Mouse (Mus musculus): ENCODE results near the gene Prss45. TPM values are rescaled to one million over a fixed set of nuclear protein-coding genes. Genes with fewer than 3 reads are reported as not detected.
A peak's percentile ranks its signal among the peaks of the same experiment; 100 is the strongest.

The Prss45 gene
- polyA plus RNA-seq, 1 experiment from 2014 or later = not detected

DNA sequence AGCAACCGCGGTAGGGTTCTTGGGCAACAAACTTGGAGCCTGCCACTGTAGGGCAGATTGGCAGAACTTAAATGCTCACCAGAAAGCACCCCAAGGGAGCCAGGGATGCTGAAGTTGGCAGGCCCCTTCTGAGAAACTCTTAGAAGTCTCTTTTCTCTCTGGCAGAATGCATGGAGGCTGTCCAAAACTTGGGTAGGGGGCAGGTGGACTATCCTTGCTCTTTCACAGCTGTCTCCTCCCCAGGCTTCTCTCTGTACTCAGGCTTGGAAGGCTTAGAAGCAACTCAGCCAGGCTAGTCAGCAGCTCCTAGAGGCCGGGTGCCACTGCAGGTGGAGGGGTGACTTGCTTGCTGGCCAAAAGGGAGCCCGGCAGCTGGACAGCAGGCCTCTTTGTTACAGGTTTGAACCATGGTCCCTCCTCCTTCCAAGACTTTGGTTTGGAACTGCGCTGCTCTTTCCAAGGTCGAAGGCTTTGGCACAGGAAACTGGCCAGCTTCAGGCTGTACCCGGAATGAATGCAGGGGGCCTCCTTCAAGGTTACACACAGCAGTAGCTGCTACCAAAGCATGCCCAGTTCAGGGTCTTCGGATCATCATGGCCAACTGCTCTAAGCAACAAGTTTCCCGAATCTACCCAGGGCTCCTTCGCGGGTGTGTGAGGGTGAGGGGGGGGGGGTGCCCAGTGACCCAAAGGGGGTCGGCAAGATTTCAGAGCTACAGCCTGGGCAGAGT lies 45.0 kb downstream of the Prss45 start, which contains the start of gene Als2cl:
Gene Als2cl, plus strand, starts transcription at position 680 of the 730 bp plus-strand sequence.
- peak; percentile 10; the same call in 1 of the 2 replicates for TF ChIP-seq CTCF (IDR thresholded peaks at IDR 0.05)
- TF ChIP-seq EP300 (IDR thresholded peaks at IDR 0.05) = no peak
- WGBS = 9% methylated on average over 12 of the region's 12 CpGs
- Histone ChIP-seq H3K4me2 (replicated peaks; ENCODE audit: low read depth, low read length) (peak within 1 kb of the TSS; percentile 83), H3K9ac (replicated peaks; ENCODE audit: low read depth) (peak within 1 kb of the TSS; percentile 41), H3K9me3 (ENCODE audit: low read length) (no peaks in the 10 kb centered on the region), H3K4me3 (ENCODE audit: low read depth, low read length) (peak within 1 kb of the TSS; percentile 57), H3K27ac (ENCODE audit: low read length) (peak within 1 kb of the TSS; percentile 91), H3K4me1 (ENCODE audit: insufficient read depth, low read depth, low read length) (peaks cover 11% of the 10 kb centered on the region; the same call in 1 of the 2 replicates), H3K27me3 (replicated peaks; ENCODE audit: insufficient read depth, low read length) (no peaks in the 10 kb centered on the region), H3K36me3 (ENCODE audit: insufficient read depth, low read length) (no peaks in the 10 kb centered on the region)
- ATAC-seq = 0 out of 2 replicates have a peak, but pooled peaks have one; percentile 7
- peak; percentile 54 for DNase-seq (ENCODE audit: low spot score)

DNA sequence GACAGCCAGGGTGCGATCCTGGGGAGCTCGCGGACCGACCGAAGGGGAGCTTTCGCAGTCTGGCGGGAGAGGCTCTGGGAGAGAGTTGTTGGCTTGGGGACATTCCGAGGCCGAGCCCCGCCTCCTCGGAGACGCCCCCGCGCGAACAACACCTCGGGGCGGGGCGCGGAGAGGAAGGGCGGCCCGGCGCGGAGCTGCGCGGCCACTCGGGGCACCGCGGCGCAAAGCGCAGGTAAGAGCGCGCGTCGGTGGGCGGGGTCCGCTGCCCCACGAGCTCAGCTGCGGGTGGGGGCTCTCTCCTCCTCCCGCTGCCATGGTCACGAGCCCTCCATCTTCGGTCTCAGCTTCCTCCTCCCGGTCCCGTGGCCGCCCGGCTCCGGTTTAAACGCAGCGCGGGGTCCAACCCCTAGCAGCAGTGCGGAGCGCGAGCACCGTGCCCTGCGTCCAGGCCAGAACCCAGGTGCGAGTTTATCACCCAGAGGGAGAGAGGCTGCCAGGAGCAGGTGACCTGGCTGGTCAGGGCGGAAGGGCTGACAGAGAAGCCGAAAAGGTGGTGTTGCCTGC lies 45.7 kb downstream of the Prss45 start, which contains the start of gene Tmie:
Gene Tmie, minus strand, starts transcription at position 116 of the 564 bp plus-strand sequence.
- Histone ChIP-seq H3K36me3 (ENCODE audit: insufficient read depth, low read length) (no peaks in the 10 kb centered on the region), H3K9ac (replicated peaks; ENCODE audit: low read depth) (peak within 1 kb of the TSS; percentile 41), H3K9me3 (ENCODE audit: low read length) (no peaks in the 10 kb centered on the region), H3K4me2 (replicated peaks; ENCODE audit: low read depth, low read length) (peak within 1 kb of the TSS; percentile 83), H3K27ac (ENCODE audit: low read length) (peak within 1 kb of the TSS; percentile 91), H3K27me3 (replicated peaks; ENCODE audit: insufficient read depth, low read length) (no peaks in the 10 kb centered on the region), H3K4me3 (ENCODE audit: low read depth, low read length) (peak within 1 kb of the TSS; percentile 57), H3K4me1 (ENCODE audit: insufficient read depth, low read depth, low read length) (peaks cover 11% of the 10 kb centered on the region; the same call in 1 of the 2 replicates)
- DNase-seq (ENCODE audit: low spot score) (peak; percentile 94), ATAC-seq (peak; percentile 84)
- WGBS = 0% methylated on average over 39 of the region's 57 CpGs
- no peak for TF ChIP-seq CTCF (IDR thresholded peaks at IDR 0.05)
- peak; percentile 6; the same call in 1 of the 2 replicates for TF ChIP-seq EP300 (IDR thresholded peaks at IDR 0.05)

DNA sequence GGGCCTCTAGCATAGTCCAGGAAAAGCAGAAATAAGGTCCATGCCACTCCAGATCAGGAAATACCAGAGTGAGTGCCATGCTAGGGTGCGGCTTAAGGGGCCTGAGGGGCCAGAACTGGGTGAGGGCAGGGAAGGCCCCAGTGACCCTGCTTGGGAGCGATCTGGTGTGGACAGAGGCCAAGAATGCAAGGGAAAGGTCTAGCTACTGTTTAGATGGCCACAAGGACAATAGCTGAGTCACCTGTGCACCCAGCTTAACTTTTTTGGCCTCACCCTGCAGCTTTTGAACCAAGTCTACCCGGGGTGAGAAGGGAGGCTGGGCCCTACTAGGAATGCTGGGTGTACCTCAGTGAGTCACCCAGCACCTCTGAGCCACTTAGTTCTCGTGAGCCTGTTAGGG lies 46.4 kb downstream of the Prss45 start:
- 37% methylated on average over 4 of the region's 4 CpGs for WGBS
- peak; percentile 81 for ATAC-seq
- Histone ChIP-seq H3K4me1 (ENCODE audit: insufficient read depth, low read depth, low read length) (peaks cover 11% of the 10 kb centered on the region; the same call in 1 of the 2 replicates), H3K4me2 (replicated peaks; ENCODE audit: low read depth, low read length) (peak overlapping the region; percentile 83), H3K9ac (replicated peaks; ENCODE audit: low read depth) (peak overlapping the region; percentile 35; the same call in 1 of the 2 replicates), H3K36me3 (ENCODE audit: insufficient read depth, low read length) (no peaks in the 10 kb centered on the region), H3K4me3 (ENCODE audit: low read depth, low read length) (peak overlapping the region; percentile 57), H3K27ac (ENCODE audit: low read length) (peak overlapping the region; percentile 91), H3K9me3 (ENCODE audit: low read length) (no peaks in the 10 kb centered on the region), H3K27me3 (replicated peaks; ENCODE audit: insufficient read depth, low read length) (no peaks in the 10 kb centered on the region)
- peak; percentile 87 for DNase-seq (ENCODE audit: low spot score)
- peak; percentile 44; the same call in 1 of the 2 replicates for TF ChIP-seq EP300 (IDR thresholded peaks at IDR 0.05)
- no peak for TF ChIP-seq CTCF (IDR thresholded peaks at IDR 0.05)

DNA sequence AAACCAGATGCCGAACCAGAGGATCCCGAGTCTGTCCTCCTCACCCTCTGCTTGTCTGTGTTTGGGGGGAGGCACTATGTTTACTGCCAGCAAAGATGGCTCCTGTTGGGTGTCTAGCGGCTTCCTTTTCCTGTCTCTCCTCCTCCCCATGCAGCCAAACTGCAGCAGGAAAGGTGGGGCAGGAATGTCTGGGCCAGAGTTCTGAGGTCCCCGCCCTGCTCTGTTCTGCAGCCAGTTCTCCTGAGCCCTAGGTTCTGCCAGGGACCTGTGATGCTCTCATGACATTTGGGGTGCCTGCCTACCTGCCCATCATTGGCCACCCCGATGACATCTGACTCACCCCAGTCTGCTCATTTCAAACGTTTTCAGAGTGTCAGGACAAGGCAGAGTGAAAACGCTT lies 47.6 kb downstream of the Prss45 start:
- Histone ChIP-seq H3K27me3 (replicated peaks; ENCODE audit: insufficient read depth, low read length) (no peaks in the 10 kb centered on the region), H3K4me1 (ENCODE audit: insufficient read depth, low read depth, low read length) (peaks cover 11% of the 10 kb centered on the region; the same call in 1 of the 2 replicates), H3K4me2 (replicated peaks; ENCODE audit: low read depth, low read length) (peak overlapping the region; percentile 83), H3K27ac (ENCODE audit: low read length) (peak overlapping the region; percentile 91), H3K9me3 (ENCODE audit: low read length) (no peaks in the 10 kb centered on the region), H3K4me3 (ENCODE audit: low read depth, low read length) (no peak overlapping the region), H3K36me3 (ENCODE audit: insufficient read depth, low read length) (no peaks in the 10 kb centered on the region), H3K9ac (replicated peaks; ENCODE audit: low read depth) (no peak overlapping the region)
- TF ChIP-seq CTCF (IDR thresholded peaks at IDR 0.05) (no peak), EP300 (IDR thresholded peaks at IDR 0.05) (peak; percentile 66; the same call in 1 of the 2 replicates)
- DNase-seq (ENCODE audit: low spot score) = peak; percentile 67
- 46% methylated on average over 7 of the region's 7 CpGs for WGBS
- peak; percentile 20; the same call in 1 of the 2 replicates for ATAC-seq

DNA sequence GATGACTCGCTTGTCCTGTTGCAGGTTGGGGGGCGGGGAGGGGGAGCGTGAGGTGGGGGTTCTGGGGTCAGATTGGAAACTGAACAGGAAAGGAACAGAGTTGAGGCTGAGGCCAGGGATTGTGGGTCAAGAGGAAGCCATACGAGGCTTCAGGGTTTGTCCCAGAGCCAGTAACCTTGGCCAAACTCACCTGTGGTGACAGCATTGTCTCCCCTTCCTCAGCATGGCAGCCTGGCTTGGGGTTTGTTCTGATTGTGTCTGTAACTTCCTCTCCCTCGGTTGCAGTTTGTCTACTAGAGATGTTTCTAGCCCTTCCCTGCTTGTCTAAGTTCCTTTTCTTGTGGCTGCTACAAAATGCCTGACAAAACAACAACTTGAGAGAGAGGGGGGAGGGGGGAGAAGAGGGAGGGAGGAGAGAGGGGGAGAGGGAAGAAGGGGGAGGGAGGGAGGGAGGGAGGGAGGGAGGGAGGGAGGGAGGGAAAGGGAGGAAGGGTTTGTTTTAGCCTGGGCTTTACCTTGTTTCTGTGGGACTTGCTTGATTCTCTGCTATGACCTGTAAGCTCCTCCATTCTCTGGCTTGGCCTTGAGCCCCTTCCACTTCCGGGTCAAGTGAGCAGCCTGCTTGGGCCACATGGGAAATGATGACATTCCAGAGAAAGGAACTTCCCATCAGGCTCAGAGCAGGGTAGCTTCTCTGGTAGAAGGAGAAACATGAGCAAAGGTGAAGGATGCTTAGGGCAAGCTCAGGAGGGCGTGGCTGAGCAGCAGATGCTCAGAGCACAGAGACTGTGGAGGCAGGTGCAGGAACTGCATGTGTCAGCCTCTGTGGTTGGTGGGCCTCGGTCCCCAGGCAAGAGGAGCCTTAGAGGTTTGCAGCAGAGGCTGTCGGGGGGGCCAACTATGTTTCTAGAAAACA lies 53.3 kb downstream of the Prss45 start:
- TF ChIP-seq EP300 (IDR thresholded peaks at IDR 0.05) (no peak), CTCF (IDR thresholded peaks at IDR 0.05) (no peak)
- no peaks in the 10 kb centered on the region for H3K9me3 ChIP-seq (ENCODE audit: low read length)
- no peaks in the 10 kb centered on the region; the same call in 1 of the 2 replicates for H3K4me1 ChIP-seq (ENCODE audit: insufficient read depth, low read depth, low read length)
- no peak overlapping the region for H3K4me3 ChIP-seq (ENCODE audit: low read depth, low read length)
- peaks cover 12% of the 10 kb centered on the region; the same call in 1 of the 2 replicates for H3K36me3 ChIP-seq (ENCODE audit: insufficient read depth, low read length)
- no peak overlapping the region for H3K4me2 ChIP-seq (replicated peaks; ENCODE audit: low read depth, low read length)
- WGBS = 53% methylated on average over 9 of the region's 9 CpGs
- no peaks in the 10 kb centered on the region for H3K27me3 ChIP-seq (replicated peaks; ENCODE audit: insufficient read depth, low read length)
- no peak overlapping the region for H3K27ac ChIP-seq (ENCODE audit: low read length)
- DNase-seq (ENCODE audit: low spot score) (no peak), ATAC-seq (no peak)
- no peak overlapping the region for H3K9ac ChIP-seq (replicated peaks; ENCODE audit: low read depth)
